Comparison of ENCODE assay signal across 26 mouse cellular contexts in the genomic region with DNA sequence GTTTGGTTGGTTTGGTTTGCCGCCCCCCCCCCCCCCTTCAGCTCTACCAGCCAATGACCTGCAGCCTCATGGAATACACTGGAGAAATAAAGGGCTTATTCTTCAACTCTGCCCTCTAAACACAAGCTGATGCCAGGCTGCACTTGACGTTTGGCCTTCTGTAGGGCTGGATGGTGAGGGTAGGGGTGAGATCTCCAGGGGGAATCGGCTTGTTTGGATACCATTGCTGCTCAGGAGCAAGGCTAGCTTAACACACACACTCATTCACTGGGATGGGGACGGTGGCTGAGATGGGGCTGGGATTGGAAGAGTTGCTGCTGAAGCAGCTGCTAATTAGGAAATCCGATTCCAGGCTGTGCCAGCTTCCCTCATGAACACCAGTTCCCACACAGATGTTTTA. TPM values are rescaled to one million over a fixed set of nuclear protein-coding genes. Genes with fewer than 3 reads are reported as not detected.
DNase-seq lines count a peak whose midpoint lies in the region; ATAC-seq and TF ChIP-seq lines count a peak whose summit lies in the region.
"Had no signal": no experiment of that assay in that cellular context is flagged by ENCODE, and none has a peak within 500 bp of the region (broad histone marks: within the 10 kb centered on the region; RNA-seq: fewer than 3 reads in every experiment).

No protein-coding gene starts in this region.

- peaks cover 63% of the 10 kb centered on the region for H3K36me3 ChIP-seq in midbrain, embryonic 10.5 days
- H3K36me3 ChIP-seq in midbrain, embryonic 14.5 days (ENCODE audit: control insufficient read depth, insufficient read depth, low read length), result no peaks in the 10 kb centered on the region
- no peaks in the 10 kb centered on the region for H3K36me3 ChIP-seq in embryonic facial prominence, embryonic 15.5 days
- H3K36me3 ChIP-seq: limb, embryonic 13.5 days; lung, embryonic 15.5 days; midbrain, embryonic 13.5 days had no signal

- no peaks in the 10 kb centered on the region for H3K9me3 ChIP-seq in midbrain, embryonic 10.5 days (replicated peaks)
- H3K9me3 ChIP-seq in midbrain, embryonic 14.5 days (ENCODE audit: control insufficient read depth, low read length), result no peaks in the 10 kb centered on the region
- no peaks in the 10 kb centered on the region for H3K9me3 ChIP-seq in embryonic facial prominence, embryonic 15.5 days (replicated peaks)
- H3K9me3 ChIP-seq: forebrain, embryonic 12.5 days; limb, embryonic 13.5 days; lung, embryonic 15.5 days; midbrain, embryonic 13.5 days had no signal

- H3K4me3 ChIP-seq in gastrocnemius, adult 2 months, result no peak overlapping the region
- H3K4me3 ChIP-seq in midbrain, embryonic 10.5 days, result no peak overlapping the region
- H3K4me3 ChIP-seq in midbrain, embryonic 14.5 days (replicated peaks; ENCODE audit: low read depth, low read length), result no peak overlapping the region
- no peak overlapping the region for H3K4me3 ChIP-seq in embryonic facial prominence, embryonic 15.5 days (replicated peaks)
- H3K4me3 ChIP-seq: forebrain, embryonic 12.5 days; layer of hippocampus, adult 2 months; left cerebral cortex, adult 2 months; limb, embryonic 13.5 days; lung, embryonic 15.5 days; midbrain, embryonic 13.5 days had no signal

- H3K4me1 ChIP-seq in midbrain, embryonic 10.5 days, result peaks cover 72% of the 10 kb centered on the region
- H3K4me1 ChIP-seq in midbrain, embryonic 14.5 days (ENCODE audit: control insufficient read depth, insufficient read depth, low read length), result peaks cover 25% of the 10 kb centered on the region
- H3K4me1 ChIP-seq in embryonic facial prominence, embryonic 15.5 days, result peaks cover 69% of the 10 kb centered on the region

- intact Hi-C loops in gastrocnemius, adult 2 months (cut with DNase I), result no loop called here

- peak overlapping the region; percentile 31; the same call in 1 of the 2 replicates for H3K27ac ChIP-seq in gastrocnemius, adult 2 months
- H3K27ac ChIP-seq in midbrain, embryonic 10.5 days (replicated peaks), result 0 out of 2 replicates have a peak overlapping the region, but pooled peaks have one; percentile 34
- H3K27ac ChIP-seq in midbrain, embryonic 14.5 days (replicated peaks; ENCODE audit: low read depth, low read length), result no peak overlapping the region
- 0 out of 2 replicates have a peak overlapping the region, but pooled peaks have one; percentile 17 for H3K27ac ChIP-seq in embryonic facial prominence, embryonic 15.5 days (replicated peaks)
- H3K27ac ChIP-seq: forebrain, embryonic 12.5 days; layer of hippocampus, adult 2 months; limb, embryonic 13.5 days; lung, embryonic 15.5 days; midbrain, embryonic 13.5 days had no signal

- no peak overlapping the region for H3K4me2 ChIP-seq in midbrain, embryonic 14.5 days (ENCODE audit: low read length)
- H3K4me2 ChIP-seq in embryonic facial prominence, embryonic 15.5 days (replicated peaks), result no peak overlapping the region
- H3K4me2 ChIP-seq: forebrain, embryonic 12.5 days; limb, embryonic 13.5 days; liver, embryonic 11.5 days; lung, embryonic 15.5 days; midbrain, embryonic 13.5 days had no signal

- WGBS in midbrain, embryonic 10.5 days, result 77% methylated on average over 5 of the region's 5 CpGs
- WGBS in midbrain, embryonic 14.5 days, result 77% methylated on average over 5 of the region's 5 CpGs
- WGBS in embryonic facial prominence, embryonic 15.5 days, result 45% methylated on average over 5 of the region's 5 CpGs

- no peaks in the 10 kb centered on the region for H3K27me3 ChIP-seq in midbrain, embryonic 10.5 days (ENCODE audit: low read depth, poor library complexity, severe bottlenecking)
- H3K27me3 ChIP-seq in midbrain, embryonic 14.5 days (ENCODE audit: control insufficient read depth, insufficient read depth, low read length), result no peaks in the 10 kb centered on the region
- H3K27me3 ChIP-seq in embryonic facial prominence, embryonic 15.5 days, result no peaks in the 10 kb centered on the region
- H3K27me3 ChIP-seq: forebrain, embryonic 12.5 days; limb, embryonic 13.5 days; lung, embryonic 15.5 days; midbrain, embryonic 13.5 days had no signal

- DNase-seq in gastrocnemius, adult 2 months, result no peak
- no peak for DNase-seq in gastrocnemius, adult 18-20 months (ENCODE audit: low spot score)
- no peak for DNase-seq in midbrain, embryonic 10.5 days (ENCODE audit: low spot score)
- no peak for DNase-seq in midbrain, embryonic 14.5 days
- DNase-seq in brain, adult 2 months (ENCODE audit: low read depth, low spot score), result peak; percentile 54
- no peak for DNase-seq in thymus, postnatal 14 days
- DNase-seq: adrenal gland, postnatal 10 days; B cell, adult 2 months; cerebellum, adult 11 months; cerebellum, postnatal 10 days; gastrocnemius, postnatal 10 days; kidney, adult 2 months; kidney, postnatal 36 days; lung, postnatal 36 days; thymus, adult 2 months; thymus, postnatal 4 days had no signal

- ATAC-seq in midbrain, embryonic 14.5 days (ENCODE audit: low FRiP score, low TSS enrichment), result no peak
- ATAC-seq in embryonic facial prominence, embryonic 15.5 days (ENCODE audit: insufficient number of reproducible peaks, low FRiP score, low TSS enrichment, low read depth), result no peak
- ATAC-seq: activated CD4-positive, CD25-positive, alpha-beta regulatory T cell, adult 4 months; inflammation-experienced regulatory T-cells, adult 6 months; midbrain, embryonic 13.5 days had no signal

- H3K9ac ChIP-seq in midbrain, embryonic 14.5 days (replicated peaks; ENCODE audit: low read length), result no peak overlapping the region
- H3K9ac ChIP-seq in embryonic facial prominence, embryonic 15.5 days, result no peak overlapping the region
- H3K9ac ChIP-seq: forebrain, embryonic 12.5 days; limb, embryonic 13.5 days; lung, embryonic 15.5 days; midbrain, embryonic 13.5 days had no signal

- TF ChIP-seq CTCF in gastrocnemius, adult 2 months (IDR thresholded peaks at IDR 0.05), result no peak

RNA-seq across cellular contexts. Expression of gene Heg1, which starts 16.4 kb away (rescaled TPM):
- total RNA-seq in gastrocnemius, adult 2 months (2021), result 10 to 100 TPM; 30.4 to 43.3 TPM
- total RNA-seq in gastrocnemius, adult 18-20 months (2021), result 10 to 100 TPM; 20.8 to 34.1 TPM
- polyA plus RNA-seq in midbrain, embryonic 10.5 days (2016; fragmentation: Nextera tagmentation; extraction: Ambion mirVana), result 34.3 and 45.7 TPM in 2 replicates
- 8.9 and 15.9 TPM in 2 replicates for polyA plus RNA-seq in midbrain, embryonic 14.5 days (2014; fragmentation: Nextera tagmentation; extraction: Ambion mirVana)
- 19.5 and 20.4 TPM in 2 replicates for polyA plus RNA-seq in embryonic facial prominence, embryonic 15.5 days (2015; fragmentation: Nextera tagmentation; extraction: Ambion mirVana)
